Comparison of ENCODE assay signal across 9 mouse cellular contexts in genomic region chr1:44553166-44553898, GRCm38 (mm10). TPM values are rescaled to one million over a fixed set of nuclear protein-coding genes. Genes with fewer than 3 reads are reported as not detected.
DNase-seq lines count a peak whose midpoint lies in the region; ATAC-seq lines count a peak whose summit lies in the region.
"Had no signal": no experiment of that assay in that cellular context is flagged by ENCODE, and none has a peak within 500 bp of the region (broad histone marks: within the 10 kb centered on the region; RNA-seq: fewer than 3 reads in every experiment).

No protein-coding gene starts in this region.

- no peak overlapping the region; the same call in 1 of the 2 replicates for H3K27ac ChIP-seq in kidney, embryonic 14.5 days (ENCODE audit: low read depth, low read length)
- peak overlapping the region; percentile 52 for H3K27ac ChIP-seq in stomach, embryonic 16.5 days (ENCODE audit: low read length)

- peak overlapping the region; percentile 77; the same call in 1 of the 2 replicates for H3K4me3 ChIP-seq in kidney, embryonic 14.5 days (ENCODE audit: low read length)
- H3K4me3 ChIP-seq in stomach, embryonic 16.5 days (replicated peaks; ENCODE audit: low read length), result peak overlapping the region; percentile 81
- H3K4me3 ChIP-seq: erythroblast, embryonic 14.5 days had no signal

- ATAC-seq in kidney, embryonic 14.5 days (ENCODE audit: low FRiP score, low TSS enrichment), result no peak
- ATAC-seq in stomach, embryonic 16.5 days (ENCODE audit: insufficient read depth, low FRiP score), result no peak
- ATAC-seq in frontal cortex, adult (ENCODE audit: low TSS enrichment), result no peak

- no peaks in the 10 kb centered on the region for H3K27me3 ChIP-seq in kidney, embryonic 14.5 days (ENCODE audit: control insufficient read depth, insufficient read depth, low read length)
- no peaks in the 10 kb centered on the region for H3K27me3 ChIP-seq in stomach, embryonic 16.5 days (ENCODE audit: control insufficient read depth, insufficient read depth, low read length)

- WGBS in kidney, embryonic 14.5 days, result 32% methylated on average over 6 of the region's 6 CpGs
- WGBS in stomach, embryonic 16.5 days, result 23% methylated on average over 6 of the region's 6 CpGs

- H3K36me3 ChIP-seq in kidney, embryonic 14.5 days (ENCODE audit: control insufficient read depth, insufficient read depth, low read length), result no peaks in the 10 kb centered on the region
- H3K36me3 ChIP-seq in stomach, embryonic 16.5 days (ENCODE audit: control insufficient read depth, insufficient read depth, low read length), result no peaks in the 10 kb centered on the region

- H3K9me3 ChIP-seq in kidney, embryonic 14.5 days (ENCODE audit: control insufficient read depth, low read length), result no peaks in the 10 kb centered on the region
- H3K9me3 ChIP-seq in stomach, embryonic 16.5 days (replicated peaks; ENCODE audit: control insufficient read depth, low read length), result no peaks in the 10 kb centered on the region

- peaks cover 10% of the 10 kb centered on the region for H3K4me1 ChIP-seq in kidney, embryonic 14.5 days (ENCODE audit: control insufficient read depth, insufficient read depth, low read length)
- peaks cover 9% of the 10 kb centered on the region; the same call in 1 of the 2 replicates for H3K4me1 ChIP-seq in stomach, embryonic 16.5 days (ENCODE audit: control insufficient read depth, insufficient read depth, low read length)

- no peak overlapping the region for H3K9ac ChIP-seq in kidney, embryonic 14.5 days (ENCODE audit: low read depth, low read length)
- H3K9ac ChIP-seq in stomach, embryonic 16.5 days (ENCODE audit: low read length), result peak overlapping the region; percentile 56; the same call in 1 of the 2 replicates

- peak overlapping the region; percentile 81 for H3K4me2 ChIP-seq in kidney, embryonic 14.5 days (replicated peaks; ENCODE audit: low read depth, low read length)
- peak overlapping the region; percentile 76 for H3K4me2 ChIP-seq in stomach, embryonic 16.5 days (ENCODE audit: low read depth, low read length)

- peak; percentile 8 for DNase-seq in kidney, adult 18-20 months
- DNase-seq in kidney, adult 8-10 months, result no peak
- DNase-seq in cerebellum, postnatal 10 days, result peak; percentile 57
- DNase-seq in heart, adult 9 months (ENCODE audit: low spot score in 2 of 2), result peak; percentile 30 to 41
- DNase-seq in lung, postnatal 36 days, result peak; percentile 65

RNA-seq across cellular contexts. Expression of gene Gulp1, which starts 2.0 kb away (rescaled TPM):
- 21.7 and 23.6 TPM in 2 replicates for polyA plus RNA-seq in kidney, embryonic 14.5 days (2014; fragmentation: Nextera tagmentation; extraction: Ambion mirVana)
- 20.4 and 21.4 TPM in 2 replicates for polyA plus RNA-seq in stomach, embryonic 16.5 days (2015; fragmentation: Nextera tagmentation; extraction: Ambion mirVana)
- polyA plus RNA-seq: erythroblast, embryonic 14.5 days had no signal

Comparison
In these comparisons a context has a peak if more than half of its experiments do, and no peak if none do; other contexts are left out.
1. DNase-seq: peak in kidney, adult 18-20 months (single experiment), cerebellum, postnatal 10 days (2 of 2), heart, adult 9 months (2 of 2) and lung, postnatal 36 days (single experiment); none in kidney, adult 8-10 months (0 of 2).